Mouse (Mus musculus) CD4-positive naive resting alpha-beta T cell, adult 57 days (primary cell): ENCODE measurements around the gene Nlrc3. TPM values are rescaled to one million over a fixed set of nuclear protein-coding genes. Genes with fewer than 3 reads are reported as not detected.

Experiments
- total RNA-seq: library from RNA; stranded (reverse); gene quantifications from one replicate; pipeline ENCODE4 v1.2.4, GENCODE M21; 2023

Nlrc3 gene
- 87.3 TPM for total RNA-seq

GRCm38 (mm10) chr16:3976251-3976671, at the start of gene Nlrc3:
Gene Nlrc3 (minus strand): TSS chr16:3976632.

GRCm38 (mm10) chr16:4003489-4004398, 27.3 kb upstream of the Nlrc3 start, which contains the start of gene Slx4:
Gene Slx4 (minus strand): TSS chr16:4003770.

GRCm38 (mm10) chr16:3908537-3909111, 67.8 kb downstream of the Nlrc3 start, which contains the start of the genes 1700037C18Rik and Cluap1:
Gene 1700037C18Rik (minus strand): TSS chr16:3908689.
Gene Cluap1 (plus strand): TSS chr16:3908801.

Other genes starting within 250 kb of the Nlrc3 start
- gene Zfp263, start 232.5 kb downstream of the Nlrc3 start, total RNA-seq: 51.9 TPM
- not detected for gene Olfr15, start 145.8 kb downstream of the Nlrc3 start, total RNA-seq
- gene Zfp174, start 129.4 kb downstream of the Nlrc3 start, total RNA-seq: 0.56 TPM
- gene Naa60, start 104.3 kb downstream of the Nlrc3 start, total RNA-seq: 94.6 TPM
- gene Zfp597, start 92.1 kb downstream of the Nlrc3 start, total RNA-seq: 28.4 TPM
- gene Gm20695, start 92.0 kb downstream of the Nlrc3 start, total RNA-seq: not detected
- gene 1700037C18Rik, start 67.9 kb downstream of the Nlrc3 start, total RNA-seq: 6.6 TPM
- gene Cluap1, start 67.8 kb downstream of the Nlrc3 start, total RNA-seq: 27.9 TPM
- gene Slx4, start 27.1 kb upstream of the Nlrc3 start, total RNA-seq: 84.0 TPM
- gene Dnase1, start 60.3 kb upstream of the Nlrc3 start, total RNA-seq: not detected
- gene Trap1, start 101.2 kb upstream of the Nlrc3 start, total RNA-seq: 74.0 TPM
- gene Crebbp, start 237.4 kb upstream of the Nlrc3 start, total RNA-seq: 160 TPM